Comparison of ENCODE assay signal across 38 mouse cellular contexts in the genomic region with DNA sequence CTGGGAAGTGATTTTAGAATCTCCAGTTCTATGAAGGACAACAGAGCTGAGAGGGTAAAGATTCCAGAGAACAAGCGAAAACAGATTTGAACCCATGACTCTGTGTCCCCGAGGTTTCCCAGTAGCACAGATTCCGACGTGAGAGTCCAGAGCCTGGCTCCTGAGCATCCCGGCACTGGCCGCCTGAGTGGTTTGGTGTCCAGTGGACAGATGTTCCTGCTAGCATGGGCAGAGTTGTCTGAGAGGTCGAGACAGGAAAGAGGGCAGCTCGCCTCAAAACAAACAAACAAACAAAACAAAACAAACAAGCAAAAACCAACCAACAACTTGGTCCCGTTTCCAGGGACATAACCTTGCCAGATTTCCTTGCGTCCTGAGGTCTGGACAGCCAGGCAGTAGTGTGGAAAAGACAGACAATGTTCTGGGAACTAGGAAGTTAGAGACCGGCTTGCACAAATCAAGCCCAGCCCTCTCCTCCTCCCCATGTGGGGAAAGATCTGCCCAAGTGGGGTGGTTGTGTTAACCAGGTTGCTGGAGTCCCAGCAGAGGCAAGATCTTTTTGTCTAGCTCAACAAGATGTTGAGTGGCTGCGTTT. TPM values are rescaled to one million over a fixed set of nuclear protein-coding genes. Genes with fewer than 3 reads are reported as not detected.
A peak's percentile ranks its signal among the peaks of the same experiment; 100 is the strongest.
DNase-seq lines count a peak whose midpoint lies in the region; ATAC-seq and TF ChIP-seq lines count a peak whose summit lies in the region.
"Had no signal": no experiment of that assay in that cellular context is flagged by ENCODE, and none has a peak within 500 bp of the region (broad histone marks: within the 10 kb centered on the region; RNA-seq: fewer than 3 reads in every experiment).

No protein-coding gene starts in this region.

- no peak for TF ChIP-seq CTCF in midbrain, postnatal 0 days (IDR thresholded peaks at IDR 0.05)
- TF ChIP-seq CTCF in small intestine, adult 2 months (IDR thresholded peaks at IDR 0.05; ENCODE audit: extremely low read depth, insufficient read length, insufficient replicate concordance, low read depth, low read length): no peak

- no peak overlapping the region for H3K4me2 ChIP-seq in midbrain, postnatal 0 days (ENCODE audit: low read depth, low read length, poor library complexity, severe bottlenecking)
- H3K4me2 ChIP-seq in intestine, embryonic 15.5 days (replicated peaks): peak overlapping the region; percentile 59; the same call in 1 of the 2 replicates
- H3K4me2 ChIP-seq: forebrain, embryonic 15.5 days; heart, embryonic 11.5 days; hindbrain, embryonic 15.5 days; kidney, embryonic 15.5 days; limb, embryonic 15.5 days; liver, embryonic 13.5 days; neural tube, embryonic 13.5 days had no signal

- no peak overlapping the region for H3K9ac ChIP-seq in midbrain, postnatal 0 days (replicated peaks; ENCODE audit: low read length, poor library complexity, severe bottlenecking)
- no peak overlapping the region for H3K9ac ChIP-seq in intestine, embryonic 15.5 days
- H3K9ac ChIP-seq: forebrain, embryonic 15.5 days; hindbrain, embryonic 15.5 days; kidney, embryonic 15.5 days; limb, embryonic 15.5 days; liver, embryonic 13.5 days; neural tube, embryonic 13.5 days had no signal

- no peak overlapping the region for H3K4me3 ChIP-seq in midbrain, embryonic 10.5 days
- no peak overlapping the region for H3K4me3 ChIP-seq in midbrain, postnatal 0 days (ENCODE audit: low read depth, low read length)
- no peak overlapping the region for H3K4me3 ChIP-seq in intestine, embryonic 15.5 days (replicated peaks)
- H3K4me3 ChIP-seq in small intestine, adult 2 months (ENCODE audit: low read depth, low read length): no peak overlapping the region
- H3K4me3 ChIP-seq: forebrain, embryonic 15.5 days; gastrocnemius, adult 2 months; hindbrain, embryonic 15.5 days; kidney, embryonic 15.5 days; layer of hippocampus, adult 2 months; left cerebral cortex, adult 2 months; limb, embryonic 15.5 days; liver, embryonic 13.5 days; megakaryocyte, embryonic 14.5 days; neural tube, embryonic 13.5 days had no signal

- no peaks in the 10 kb centered on the region for H3K36me3 ChIP-seq in midbrain, embryonic 10.5 days
- H3K36me3 ChIP-seq in midbrain, postnatal 0 days (ENCODE audit: insufficient read depth, low read length): no peaks in the 10 kb centered on the region
- no peaks in the 10 kb centered on the region for H3K36me3 ChIP-seq in intestine, embryonic 15.5 days
- no peaks in the 10 kb centered on the region for H3K36me3 ChIP-seq in small intestine, adult 2 months (ENCODE audit: control insufficient read depth, insufficient read depth, low read length)
- H3K36me3 ChIP-seq: forebrain, embryonic 15.5 days; G1E; hindbrain, embryonic 15.5 days; kidney, embryonic 15.5 days; limb, embryonic 15.5 days; liver, embryonic 13.5 days; neural tube, embryonic 13.5 days had no signal

- no peak for ATAC-seq in midbrain, postnatal 0 days (ENCODE audit: low FRiP score)
- ATAC-seq in intestine, embryonic 15.5 days: no peak
- ATAC-seq in inflammation-experienced regulatory T-cells, adult 6 months: no peak
- ATAC-seq: forebrain, embryonic 15.5 days; lung, postnatal 0 days had no signal

- TF ChIP-seq POLR2A in small intestine, adult 2 months (IDR thresholded peaks at IDR 0.05; ENCODE audit: low read depth, low read length): peak; percentile 17; the same call in 1 of the 2 replicates

- no peak overlapping the region for H3K27ac ChIP-seq in midbrain, embryonic 10.5 days (replicated peaks)
- H3K27ac ChIP-seq in midbrain, postnatal 0 days (ENCODE audit: low read depth, low read length): no peak overlapping the region
- no peak overlapping the region for H3K27ac ChIP-seq in intestine, embryonic 15.5 days
- H3K27ac ChIP-seq in small intestine, adult 2 months (ENCODE audit: insufficient read depth, low read depth, low read length): no peak overlapping the region
- H3K27ac ChIP-seq: forebrain, embryonic 15.5 days; gastrocnemius, adult 2 months; hindbrain, embryonic 15.5 days; kidney, embryonic 15.5 days; layer of hippocampus, adult 2 months; left cerebral cortex, adult 2 months; limb, embryonic 15.5 days; liver, embryonic 13.5 days; neural tube, embryonic 13.5 days; stomach, postnatal 0 days had no signal

- no peaks in the 10 kb centered on the region for H3K9me3 ChIP-seq in midbrain, embryonic 10.5 days (replicated peaks)
- H3K9me3 ChIP-seq in midbrain, postnatal 0 days (ENCODE audit: low read length): no peaks in the 10 kb centered on the region
- H3K9me3 ChIP-seq in intestine, embryonic 15.5 days: no peaks in the 10 kb centered on the region
- H3K9me3 ChIP-seq: forebrain, embryonic 15.5 days; G1E; hindbrain, embryonic 15.5 days; kidney, embryonic 15.5 days; limb, embryonic 15.5 days; liver, embryonic 13.5 days; megakaryocyte, embryonic 14.5 days; neural tube, embryonic 13.5 days had no signal

- H3K27me3 ChIP-seq in midbrain, embryonic 10.5 days (ENCODE audit: low read depth, poor library complexity, severe bottlenecking): peaks cover 100% of the 10 kb centered on the region
- H3K27me3 ChIP-seq in midbrain, postnatal 0 days (ENCODE audit: insufficient read depth, low read length): peaks cover 93% of the 10 kb centered on the region
- peaks cover 68% of the 10 kb centered on the region for H3K27me3 ChIP-seq in intestine, embryonic 15.5 days (replicated peaks)
- H3K27me3 ChIP-seq in small intestine, adult 2 months (ENCODE audit: control insufficient read depth, insufficient read depth, low read length): peaks cover 78% of the 10 kb centered on the region

- 1% methylated on average over 12 of the region's 12 CpGs for WGBS in midbrain, embryonic 10.5 days
- WGBS in midbrain, postnatal 0 days: 3% methylated on average over 12 of the region's 12 CpGs
- WGBS in intestine, embryonic 15.5 days: 29% methylated on average over 12 of the region's 12 CpGs
- 22% methylated on average over 12 of the region's 12 CpGs for WGBS in small intestine, adult 2 months

- H3K4me1 ChIP-seq in midbrain, embryonic 10.5 days: peaks cover 34% of the 10 kb centered on the region
- no peaks in the 10 kb centered on the region for H3K4me1 ChIP-seq in midbrain, postnatal 0 days (ENCODE audit: insufficient read depth, low read length)
- peaks cover 32% of the 10 kb centered on the region for H3K4me1 ChIP-seq in intestine, embryonic 15.5 days (replicated peaks)
- peaks cover 2% of the 10 kb centered on the region; the same call in 1 of the 2 replicates for H3K4me1 ChIP-seq in small intestine, adult 2 months (ENCODE audit: control insufficient read depth, insufficient read depth, insufficient read length, low read length)
- H3K4me1 ChIP-seq: hindbrain, embryonic 15.5 days had no signal

- DNase-seq in embryo, embryonic 9.5 days (ENCODE audit: extremely low spot score): peak; percentile 39
- DNase-seq in embryo, embryonic 10 days (ENCODE audit: low spot score): no peak
- DNase-seq in midbrain, embryonic 10.5 days (ENCODE audit: low spot score): peak; percentile 35
- no peak for DNase-seq in midbrain, postnatal 0 days (ENCODE audit: low spot score)
- DNase-seq: adrenal gland, adult 8-10 months; cerebellum, adult 8-10 months; cerebellum, postnatal 36 days; gastrocnemius, adult 2 months; gastrocnemius, postnatal 36 days; heart, adult 18-20 months; heart, postnatal 36 days; kidney, adult 18-20 months; kidney, postnatal 25 days; liver, embryonic 13.5 days; lung, adult 18-20 months; lung, postnatal 4 days; midbrain, embryonic 14.5 days; right cerebral cortex, postnatal 25 days; thymus, adult 18-20 months; thymus, postnatal 25 days had no signal

RNA-seq across cellular contexts. Expression of gene Nkx2-3, which starts 10.0 kb away (rescaled TPM):
- polyA plus RNA-seq in midbrain, embryonic 10.5 days (2016; fragmentation: Nextera tagmentation; extraction: Ambion mirVana): 0.21 and 0.42 TPM in 2 replicates
- total RNA-seq in midbrain, postnatal 0 days (2014; rRNA removed): 0.05 TPM in 1 of 2 replicates, not detected in the other
- polyA plus RNA-seq in midbrain, postnatal 0 days (2015; fragmentation: Nextera tagmentation; extraction: Ambion mirVana): 0.12 TPM in 1 of 2 replicates, not detected in the other
- polyA plus RNA-seq in intestine, embryonic 15.5 days (2015; fragmentation: Nextera tagmentation; extraction: Ambion mirVana): 80.9 and 88.1 TPM in 2 replicates
- polyA plus RNA-seq in small intestine, adult 2 months (2012; rRNA removed): 12.3 and 24.9 TPM in 2 replicates
- polyA plus RNA-seq in inflammation-experienced regulatory T-cells, adult 6 months (2017; shearing (Covaris generic)): not detected
- total RNA-seq: adrenal gland, adult 8-10 months; gastrocnemius, adult 2 months; gastrocnemius, postnatal 36 days; heart, adult 18-20 months; heart, postnatal 36 days; layer of hippocampus, adult 2 months; layer of hippocampus, postnatal 14 days; left cerebral cortex, adult 2 months; left cerebral cortex, postnatal 36 days had no signal
- polyA plus RNA-seq: G1E; heart, embryonic 11.5 days; heart, embryonic 16.5 days; limb, embryonic 15.5 days; lung, postnatal 0 days; neural tube, embryonic 13.5 days had no signal

Comparison
In these comparisons a context has a peak if more than half of its experiments do, and no peak if none do; other contexts are left out.
1. DNase-seq: peak in embryo, embryonic 9.5 days (single experiment) and midbrain, embryonic 10.5 days (single experiment); none in embryo, embryonic 10 days (single experiment) and midbrain, postnatal 0 days (single experiment).